Mouse (Mus musculus): Measurements from ENCODE around the gene Sept6. TPM values are rescaled to one million over a fixed set of nuclear protein-coding genes. Genes with fewer than 3 reads are reported as not detected.

Gene Sept6
- total and polyA plus RNA-seq, 2 experiments from 2014 or later: 59.6 to 106 TPM

DNA sequence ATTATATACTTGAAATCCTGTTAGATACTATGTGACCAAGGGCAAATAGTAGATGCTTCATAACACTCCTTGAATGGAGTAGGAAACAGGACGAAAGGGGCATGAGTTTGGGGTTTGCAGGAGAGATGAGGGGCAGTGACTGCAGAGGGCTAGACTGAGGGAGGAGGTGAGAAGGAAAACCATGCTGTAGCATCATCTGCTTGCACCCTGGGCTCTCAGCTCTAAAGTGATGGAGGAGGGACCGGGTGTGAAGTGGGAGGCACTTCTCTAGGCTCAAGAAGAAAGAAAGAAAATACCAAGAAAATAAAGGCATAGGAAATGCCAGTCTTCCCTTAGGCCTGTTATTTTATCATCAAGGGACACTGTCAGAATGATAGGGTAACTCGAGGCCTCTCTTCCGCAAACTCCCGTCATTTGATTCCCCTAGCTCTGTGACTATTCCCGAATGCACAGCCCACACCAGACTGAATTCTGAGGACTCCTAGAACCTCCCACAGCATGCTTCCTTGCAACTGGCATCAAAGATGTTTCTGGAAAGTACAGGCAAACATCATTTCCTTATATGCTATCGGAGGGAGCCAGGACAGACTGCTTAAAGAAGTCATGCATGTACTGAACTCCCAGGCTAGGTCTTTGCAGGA, 56.1 kb downstream of the Sept6 start:
- Histone ChIP-seq H3K9ac (replicated peaks; ENCODE audit: low read length) (no peak overlapping the region), H3K27me3 (ENCODE audit: insufficient read depth, low read length) (no peaks in the 10 kb centered on the region), H3K9me3 (ENCODE audit: low read length) (no peaks in the 10 kb centered on the region), H3K4me1 (ENCODE audit: insufficient read depth, low read length) (no peaks in the 10 kb centered on the region), H3K27ac (no peak overlapping the region), H3K4me3 (ENCODE audit: low read length) (no peak overlapping the region), H3K4me2 (ENCODE audit: low read depth, low read length) (no peak overlapping the region), H3K36me3 (ENCODE audit: insufficient read depth, low read length) (no peaks in the 10 kb centered on the region)
- 72% methylated on average over 7 of the region's 7 CpGs for WGBS
- ATAC-seq (no peak), DNase-seq (ENCODE audit: low spot score) (no peak)
- no peak for TF ChIP-seq CTCF (IDR thresholded peaks at IDR 0.05; ENCODE audit: low read depth)

DNA sequence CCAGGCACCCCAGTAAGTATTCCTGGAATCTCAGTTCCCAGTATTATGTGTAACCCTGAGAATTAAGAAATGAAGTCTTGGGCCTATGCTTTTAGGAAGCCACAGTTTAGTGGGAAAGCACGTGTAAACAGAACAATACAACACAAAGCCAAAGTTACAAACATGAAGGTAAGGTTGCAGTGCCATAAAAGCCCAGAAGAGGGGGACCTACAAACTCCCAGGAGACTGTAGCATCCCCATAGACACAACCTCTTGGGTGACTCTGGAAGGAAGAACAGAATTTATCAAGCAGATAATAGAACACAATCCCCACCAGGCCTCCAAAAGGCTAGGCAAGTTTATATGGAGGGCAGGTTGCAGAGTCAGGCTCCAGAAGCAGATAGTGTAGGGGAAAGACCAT, 61.0 kb downstream of the Sept6 start:
- H3K4me2 ChIP-seq (ENCODE audit: low read depth, low read length): no peak overlapping the region
- ATAC-seq (no peak), DNase-seq (ENCODE audit: low spot score) (peak; percentile 22)
- H3K4me3 ChIP-seq (ENCODE audit: low read length): no peak overlapping the region
- no peaks in the 10 kb centered on the region for H3K27me3 ChIP-seq (ENCODE audit: insufficient read depth, low read length)
- 37% methylated on average over 1 of the region's 1 CpGs for WGBS
- H3K9ac ChIP-seq (replicated peaks; ENCODE audit: low read length): no peak overlapping the region
- H3K4me1 ChIP-seq (ENCODE audit: insufficient read depth, low read length): no peaks in the 10 kb centered on the region
- TF ChIP-seq CTCF (IDR thresholded peaks at IDR 0.05; ENCODE audit: low read depth): peak; percentile 52
- H3K9me3 ChIP-seq (ENCODE audit: low read length): no peaks in the 10 kb centered on the region
- no peak overlapping the region for H3K27ac ChIP-seq
- no peaks in the 10 kb centered on the region for H3K36me3 ChIP-seq (ENCODE audit: insufficient read depth, low read length)

DNA sequence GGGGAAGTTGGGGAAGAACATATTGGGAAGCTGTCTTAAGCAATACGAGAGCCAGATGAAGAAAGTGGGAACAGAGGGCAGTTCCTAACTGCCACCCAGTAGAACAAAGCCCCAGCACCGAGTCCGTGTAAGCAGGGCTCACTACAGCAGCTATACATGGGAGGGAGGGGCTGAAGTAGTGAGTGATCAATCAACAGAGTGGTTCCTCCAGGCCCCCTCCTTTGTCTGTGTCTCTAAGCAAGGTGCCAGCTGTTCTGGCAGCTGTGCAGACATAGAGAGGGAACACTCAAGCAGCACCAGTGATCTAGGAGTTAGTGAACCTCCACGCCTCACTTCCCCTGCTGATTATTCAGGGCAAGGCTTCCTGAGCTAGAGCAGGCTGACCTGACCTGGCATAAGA, 61.9 kb downstream of the Sept6 start:
- DNase-seq (ENCODE audit: low spot score) (no peak), ATAC-seq (no peak)
- Histone ChIP-seq H3K9me3 (ENCODE audit: low read length) (no peaks in the 10 kb centered on the region), H3K27ac (no peak overlapping the region), H3K9ac (replicated peaks; ENCODE audit: low read length) (no peak overlapping the region), H3K36me3 (ENCODE audit: insufficient read depth, low read length) (no peaks in the 10 kb centered on the region), H3K27me3 (ENCODE audit: insufficient read depth, low read length) (no peaks in the 10 kb centered on the region), H3K4me2 (ENCODE audit: low read depth, low read length) (no peak overlapping the region), H3K4me1 (ENCODE audit: insufficient read depth, low read length) (no peaks in the 10 kb centered on the region), H3K4me3 (ENCODE audit: low read length) (no peak overlapping the region)
- 62% methylated on average over 4 of the region's 4 CpGs for WGBS
- TF ChIP-seq CTCF (IDR thresholded peaks at IDR 0.05; ENCODE audit: low read depth): no peak

DNA sequence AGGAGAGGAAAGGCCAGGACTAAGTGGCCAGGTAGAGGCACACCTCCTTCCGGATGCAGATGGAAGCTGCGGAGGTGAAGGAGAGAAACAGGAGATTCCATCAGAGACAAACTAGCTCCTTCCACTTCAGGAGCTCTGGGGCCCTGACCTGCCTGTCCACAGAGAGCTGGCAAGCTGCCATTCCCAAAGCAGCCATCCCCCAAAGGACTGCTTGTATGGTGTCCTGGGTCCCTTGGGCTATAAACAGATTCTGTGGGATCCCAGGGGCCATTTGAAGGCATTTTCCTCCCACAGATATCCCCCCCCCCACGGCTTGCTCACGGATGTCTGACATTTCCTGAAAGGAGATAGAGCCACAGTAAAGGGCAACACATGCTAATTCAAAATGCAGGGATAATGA, 62.8 kb downstream of the Sept6 start:
- WGBS: 72% methylated on average over 4 of the region's 4 CpGs
- Histone ChIP-seq H3K27me3 (ENCODE audit: insufficient read depth, low read length) (no peaks in the 10 kb centered on the region), H3K36me3 (ENCODE audit: insufficient read depth, low read length) (no peaks in the 10 kb centered on the region), H3K4me2 (ENCODE audit: low read depth, low read length) (no peak overlapping the region), H3K27ac (no peak overlapping the region), H3K9me3 (ENCODE audit: low read length) (no peaks in the 10 kb centered on the region), H3K9ac (replicated peaks; ENCODE audit: low read length) (no peak overlapping the region), H3K4me1 (ENCODE audit: insufficient read depth, low read length) (no peaks in the 10 kb centered on the region), H3K4me3 (ENCODE audit: low read length) (no peak overlapping the region)
- DNase-seq (ENCODE audit: low spot score) (no peak), ATAC-seq (no peak)
- no peak for TF ChIP-seq CTCF (IDR thresholded peaks at IDR 0.05; ENCODE audit: low read depth)

DNA sequence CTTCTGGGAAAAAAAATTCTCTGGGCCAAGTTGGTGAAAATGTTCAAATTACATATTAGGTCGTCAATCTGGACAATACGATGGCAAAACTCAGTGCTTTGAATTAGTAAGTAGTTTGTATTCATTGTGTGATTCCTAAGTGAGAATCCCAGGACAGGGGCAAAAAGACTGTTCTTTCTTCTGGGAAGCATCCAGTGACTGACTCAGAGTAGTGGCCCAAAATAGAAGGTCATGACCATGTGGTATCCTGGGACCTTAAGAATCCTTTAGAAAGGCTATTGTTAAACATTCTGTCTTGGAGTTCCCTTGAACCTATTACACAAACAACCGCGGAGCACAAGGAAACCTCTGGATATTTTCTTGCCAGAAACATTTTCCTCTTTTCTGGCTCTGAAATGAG, 70.2 kb downstream of the Sept6 start:
- no peak overlapping the region for H3K27ac ChIP-seq

DNA sequence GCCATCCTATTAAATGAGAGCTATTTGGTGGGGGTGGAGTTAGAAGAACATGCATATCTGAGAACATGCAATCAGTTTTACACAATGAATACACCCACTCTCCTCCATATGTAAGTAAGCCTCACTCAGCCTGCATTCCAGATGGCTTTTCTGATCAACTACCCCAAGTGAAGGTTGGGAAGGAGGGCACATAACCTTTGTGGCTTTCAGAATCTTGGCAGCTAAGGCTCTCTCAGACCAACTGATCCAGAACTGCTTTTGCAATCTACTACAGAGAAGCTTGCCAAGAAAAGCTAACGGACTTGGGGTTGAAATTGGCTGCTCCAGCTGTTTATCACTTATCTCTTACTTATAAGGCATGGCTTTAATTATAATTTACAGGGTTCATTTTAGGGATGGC, 73.8 kb downstream of the Sept6 start:
- ATAC-seq: no peak
- H3K36me3 ChIP-seq (ENCODE audit: insufficient read depth, low read length): no peaks in the 10 kb centered on the region
- no peak overlapping the region for H3K9ac ChIP-seq (replicated peaks; ENCODE audit: low read length)
- no peak for TF ChIP-seq CTCF (IDR thresholded peaks at IDR 0.05; ENCODE audit: low read depth)
- H3K27me3 ChIP-seq (ENCODE audit: insufficient read depth, low read length): no peaks in the 10 kb centered on the region
- no peak overlapping the region for H3K27ac ChIP-seq
- no peak overlapping the region for H3K4me2 ChIP-seq (ENCODE audit: low read depth, low read length)
- 62% methylated on average over 1 of the region's 1 CpGs for WGBS
- DNase-seq (ENCODE audit: low spot score): no peak
- no peaks in the 10 kb centered on the region for H3K9me3 ChIP-seq (ENCODE audit: low read length)
- H3K4me1 ChIP-seq (ENCODE audit: insufficient read depth, low read length): no peaks in the 10 kb centered on the region
- H3K4me3 ChIP-seq (ENCODE audit: low read length): no peak overlapping the region

More for the DNA sequence above, 70.2 kb downstream of the Sept6 start:
- no peaks in the 10 kb centered on the region for H3K36me3 ChIP-seq (ENCODE audit: insufficient read depth, low read length)
- no peak overlapping the region for H3K4me3 ChIP-seq (ENCODE audit: low read length)
- H3K4me2 ChIP-seq (ENCODE audit: low read depth, low read length): no peak overlapping the region
- ATAC-seq (no peak), DNase-seq (ENCODE audit: low spot score) (no peak)
- no peaks in the 10 kb centered on the region for H3K4me1 ChIP-seq (ENCODE audit: insufficient read depth, low read length)
- no peak for TF ChIP-seq CTCF (IDR thresholded peaks at IDR 0.05; ENCODE audit: low read depth)
- no peaks in the 10 kb centered on the region for H3K27me3 ChIP-seq (ENCODE audit: insufficient read depth, low read length)
- H3K9ac ChIP-seq (replicated peaks; ENCODE audit: low read length): no peak overlapping the region
- H3K9me3 ChIP-seq (ENCODE audit: low read length): no peaks in the 10 kb centered on the region
- 85% methylated on average over 4 of the region's 4 CpGs for WGBS

DNA sequence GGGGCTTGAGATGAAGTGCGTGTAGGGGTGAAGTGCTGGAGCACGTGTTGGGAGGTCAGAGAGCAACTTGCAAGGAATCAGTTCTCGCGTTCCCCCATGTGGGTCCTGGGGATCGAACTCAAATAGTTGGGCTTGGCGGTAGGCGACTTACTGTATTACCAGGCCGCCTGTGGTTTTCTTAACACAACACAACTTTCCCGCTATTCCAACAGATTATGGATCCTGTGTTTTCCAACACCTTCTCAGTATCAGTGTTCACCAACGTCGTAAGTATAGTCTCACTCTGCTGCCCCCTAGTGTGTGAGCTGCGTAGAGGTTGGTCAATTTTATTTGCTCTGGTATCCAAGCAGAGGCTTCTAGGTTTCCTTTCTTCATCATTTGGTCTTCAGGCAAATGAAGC, 80.3 kb downstream of the Sept6 start:
- no peak overlapping the region for H3K27ac ChIP-seq
- 46% methylated on average over 12 of the region's 12 CpGs for WGBS
- H3K9ac ChIP-seq (replicated peaks; ENCODE audit: low read length): no peak overlapping the region
- no peaks in the 10 kb centered on the region for H3K36me3 ChIP-seq (ENCODE audit: insufficient read depth, low read length)
- H3K4me3 ChIP-seq (ENCODE audit: low read length): no peak overlapping the region
- H3K4me2 ChIP-seq (ENCODE audit: low read depth, low read length): no peak overlapping the region
- ATAC-seq: peak; percentile 59
- peak; percentile 65 for TF ChIP-seq CTCF (IDR thresholded peaks at IDR 0.05; ENCODE audit: low read depth)
- no peaks in the 10 kb centered on the region for H3K27me3 ChIP-seq (ENCODE audit: insufficient read depth, low read length)
- H3K4me1 ChIP-seq (ENCODE audit: insufficient read depth, low read length): no peaks in the 10 kb centered on the region
- H3K9me3 ChIP-seq (ENCODE audit: low read length): no peaks in the 10 kb centered on the region
- DNase-seq (ENCODE audit: low spot score): peak; percentile 70
